Mouse (Mus musculus): Measurements from ENCODE around the gene Dnmt3l. TPM values are rescaled to one million over a fixed set of nuclear protein-coding genes. Genes with fewer than 3 reads are reported as not detected.

The Dnmt3l gene
- polyA plus RNA-seq, 1 experiment from 2014 or later: 0.41 TPM

GRCm38 (mm10) chr10:78085711-78086110, 44.0 kb downstream of the Dnmt3l start:
- Histone ChIP-seq H3K9ac (ENCODE audit: low read depth, low read length) (no peak overlapping the region), H3K27me3 (ENCODE audit: control insufficient read depth, insufficient read depth, low read length) (no peaks in the 10 kb centered on the region), H3K36me3 (ENCODE audit: control insufficient read depth, insufficient read depth, low read length) (no peaks in the 10 kb centered on the region), H3K4me3 (ENCODE audit: low read length) (no peak overlapping the region), H3K9me3 (ENCODE audit: control insufficient read depth, low read length) (no peaks in the 10 kb centered on the region), H3K4me2 (replicated peaks; ENCODE audit: low read depth, low read length) (no peak overlapping the region), H3K4me1 (ENCODE audit: control insufficient read depth, insufficient read depth, low read length) (no peaks in the 10 kb centered on the region), H3K27ac (ENCODE audit: low read depth, low read length) (no peak overlapping the region)
- 92% methylated on average over 6 of the region's 6 CpGs for WGBS
- ATAC-seq (ENCODE audit: low FRiP score, low TSS enrichment): no peak

- no peaks in the 10 kb centered on the region for H3K27me3 ChIP-seq (ENCODE audit: control insufficient read depth, insufficient read depth, low read length)
- H3K9me3 ChIP-seq (ENCODE audit: control insufficient read depth, low read length): no peaks in the 10 kb centered on the region
- WGBS: 78% methylated on average over 10 of the region's 10 CpGs
- ATAC-seq (ENCODE audit: low FRiP score, low TSS enrichment): no peak
- no peaks in the 10 kb centered on the region for H3K36me3 ChIP-seq (ENCODE audit: control insufficient read depth, insufficient read depth, low read length)
- H3K4me2 ChIP-seq (replicated peaks; ENCODE audit: low read depth, low read length): no peak overlapping the region
- no peak overlapping the region for H3K27ac ChIP-seq (ENCODE audit: low read depth, low read length)
- no peak overlapping the region for H3K4me3 ChIP-seq (ENCODE audit: low read length)
- H3K9ac ChIP-seq (ENCODE audit: low read depth, low read length): no peak overlapping the region
- H3K4me1 ChIP-seq (ENCODE audit: control insufficient read depth, insufficient read depth, low read length): no peaks in the 10 kb centered on the region
Observed at GRCm38 (mm10) chr10:78086444-78087061, 44.8 kb downstream of the Dnmt3l start.

- Histone ChIP-seq H3K9ac (ENCODE audit: low read depth, low read length) (no peak overlapping the region), H3K27me3 (ENCODE audit: control insufficient read depth, insufficient read depth, low read length) (no peaks in the 10 kb centered on the region), H3K27ac (ENCODE audit: low read depth, low read length) (no peak overlapping the region), H3K4me2 (replicated peaks; ENCODE audit: low read depth, low read length) (no peak overlapping the region), H3K4me3 (ENCODE audit: low read length) (no peak overlapping the region), H3K36me3 (ENCODE audit: control insufficient read depth, insufficient read depth, low read length) (no peaks in the 10 kb centered on the region), H3K9me3 (ENCODE audit: control insufficient read depth, low read length) (no peaks in the 10 kb centered on the region), H3K4me1 (ENCODE audit: control insufficient read depth, insufficient read depth, low read length) (no peaks in the 10 kb centered on the region)
- WGBS: 85% methylated on average over 6 of the region's 6 CpGs
- ATAC-seq (ENCODE audit: low FRiP score, low TSS enrichment): no peak; the same call in 1 of the 2 replicates
Observed at GRCm38 (mm10) chr10:78087101-78087511, 45.4 kb downstream of the Dnmt3l start.

- WGBS: 59% methylated on average over 6 of the region's 6 CpGs
- Histone ChIP-seq H3K9ac (ENCODE audit: low read depth, low read length) (no peak overlapping the region), H3K4me2 (replicated peaks; ENCODE audit: low read depth, low read length) (no peak overlapping the region), H3K36me3 (ENCODE audit: control insufficient read depth, insufficient read depth, low read length) (no peaks in the 10 kb centered on the region), H3K27ac (ENCODE audit: low read depth, low read length) (no peak overlapping the region), H3K9me3 (ENCODE audit: control insufficient read depth, low read length) (no peaks in the 10 kb centered on the region), H3K4me3 (ENCODE audit: low read length) (no peak overlapping the region), H3K27me3 (ENCODE audit: control insufficient read depth, insufficient read depth, low read length) (no peaks in the 10 kb centered on the region), H3K4me1 (ENCODE audit: control insufficient read depth, insufficient read depth, low read length) (no peaks in the 10 kb centered on the region)
- no peak for ATAC-seq (ENCODE audit: low FRiP score, low TSS enrichment)
Observed at GRCm38 (mm10) chr10:78090246-78090645, 48.5 kb downstream of the Dnmt3l start.

- no peak overlapping the region for H3K4me2 ChIP-seq (replicated peaks; ENCODE audit: low read depth, low read length)
- no peaks in the 10 kb centered on the region for H3K9me3 ChIP-seq (ENCODE audit: control insufficient read depth, low read length)
- no peaks in the 10 kb centered on the region for H3K36me3 ChIP-seq (ENCODE audit: control insufficient read depth, insufficient read depth, low read length)
- ATAC-seq (ENCODE audit: low FRiP score, low TSS enrichment): no peak
- H3K4me1 ChIP-seq (ENCODE audit: control insufficient read depth, insufficient read depth, low read length): no peaks in the 10 kb centered on the region
- no peak overlapping the region for H3K9ac ChIP-seq (ENCODE audit: low read depth, low read length)
- no peaks in the 10 kb centered on the region for H3K27me3 ChIP-seq (ENCODE audit: control insufficient read depth, insufficient read depth, low read length)
- no peak overlapping the region for H3K27ac ChIP-seq (ENCODE audit: low read depth, low read length)
- WGBS: 74% methylated on average over 4 of the region's 4 CpGs
- H3K4me3 ChIP-seq (ENCODE audit: low read length): no peak overlapping the region
Observed at GRCm38 (mm10) chr10:78090706-78091491, 49.2 kb downstream of the Dnmt3l start.

GRCm38 (mm10) chr10:78091865-78092724, 50.3 kb downstream of the Dnmt3l start:
- 85% methylated on average over 23 of the region's 23 CpGs for WGBS
- H3K27ac ChIP-seq (ENCODE audit: low read depth, low read length): no peak overlapping the region
- H3K9me3 ChIP-seq (ENCODE audit: control insufficient read depth, low read length): no peaks in the 10 kb centered on the region
- H3K27me3 ChIP-seq (ENCODE audit: control insufficient read depth, insufficient read depth, low read length): no peaks in the 10 kb centered on the region
- no peaks in the 10 kb centered on the region for H3K4me1 ChIP-seq (ENCODE audit: control insufficient read depth, insufficient read depth, low read length)
- no peak overlapping the region for H3K9ac ChIP-seq (ENCODE audit: low read depth, low read length)
- H3K36me3 ChIP-seq (ENCODE audit: control insufficient read depth, insufficient read depth, low read length): no peaks in the 10 kb centered on the region
- no peak overlapping the region for H3K4me3 ChIP-seq (ENCODE audit: low read length)
- no peak overlapping the region for H3K4me2 ChIP-seq (replicated peaks; ENCODE audit: low read depth, low read length)
- ATAC-seq (ENCODE audit: low FRiP score, low TSS enrichment): no peak

- Histone ChIP-seq H3K27ac (ENCODE audit: low read depth, low read length) (no peak overlapping the region), H3K4me2 (replicated peaks; ENCODE audit: low read depth, low read length) (no peak overlapping the region), H3K27me3 (ENCODE audit: control insufficient read depth, insufficient read depth, low read length) (no peaks in the 10 kb centered on the region), H3K4me1 (ENCODE audit: control insufficient read depth, insufficient read depth, low read length) (no peaks in the 10 kb centered on the region), H3K4me3 (ENCODE audit: low read length) (no peak overlapping the region), H3K9me3 (ENCODE audit: control insufficient read depth, low read length) (no peaks in the 10 kb centered on the region), H3K9ac (ENCODE audit: low read depth, low read length) (no peak overlapping the region), H3K36me3 (ENCODE audit: control insufficient read depth, insufficient read depth, low read length) (no peaks in the 10 kb centered on the region)
- WGBS: 76% methylated on average over 13 of the region's 13 CpGs
- ATAC-seq (ENCODE audit: low FRiP score, low TSS enrichment): no peak
Observed at GRCm38 (mm10) chr10:78092725-78093029, 50.9 kb downstream of the Dnmt3l start.

GRCm38 (mm10) chr10:78095221-78095620, 53.5 kb downstream of the Dnmt3l start:
- ATAC-seq (ENCODE audit: low FRiP score, low TSS enrichment): no peak
- Histone ChIP-seq H3K4me2 (replicated peaks; ENCODE audit: low read depth, low read length) (no peak overlapping the region), H3K9ac (ENCODE audit: low read depth, low read length) (no peak overlapping the region), H3K4me1 (ENCODE audit: control insufficient read depth, insufficient read depth, low read length) (no peaks in the 10 kb centered on the region), H3K27me3 (ENCODE audit: control insufficient read depth, insufficient read depth, low read length) (no peaks in the 10 kb centered on the region), H3K27ac (ENCODE audit: low read depth, low read length) (no peak overlapping the region), H3K4me3 (ENCODE audit: low read length) (no peak overlapping the region), H3K36me3 (ENCODE audit: control insufficient read depth, insufficient read depth, low read length) (no peaks in the 10 kb centered on the region), H3K9me3 (ENCODE audit: control insufficient read depth, low read length) (no peaks in the 10 kb centered on the region)

Measured in kidney, embryonic 14.5 days (tissue).